Mouse (Mus musculus) forebrain, embryonic 13.5 days (tissue): ENCODE results near the gene Dync2li1. TPM values are rescaled to one million over a fixed set of nuclear protein-coding genes. Genes with fewer than 3 reads are reported as not detected.

Experiments used
- ATAC-seq: fragments of 200-750 bp; cut with Nextera tagmentation; 2 replicates; pipeline ENCODE4 v1.8.0; 2017
- H3K27ac ChIP-seq: fragments of 300-500 bp; sonication (generic); 2 replicates; pipeline ENCODE4 v1.5.1; 2015; ENCODE audit warnings: inconsistent platforms, mild to moderate bottlenecking, moderate library complexity
- H3K27me3 ChIP-seq: fragments of 300-500 bp; sonication (generic); 2 replicates; pipeline ENCODE4 v1.6.1; 2015; ENCODE audit warnings: mild to moderate bottlenecking, inconsistent platforms
- H3K36me3 ChIP-seq: fragments of 300-500 bp; sonication (generic); 2 replicates; pipeline ENCODE4 v1.6.1; 2015; ENCODE audit warnings: mild to moderate bottlenecking, inconsistent platforms; ENCODE audit not compliant: poor library complexity, severe bottlenecking
- H3K4me1 ChIP-seq: fragments of 300-500 bp; sonication (generic); 2 replicates; pipeline ENCODE4 v1.6.1; 2015; ENCODE audit warnings: inconsistent platforms
- H3K4me2 ChIP-seq: fragments of 300-500 bp; sonication (generic); 2 replicates; pipeline ENCODE4 v1.6.1; 2015; ENCODE audit warnings: inconsistent platforms, mild to moderate bottlenecking, moderate library complexity
- H3K4me3 ChIP-seq: fragments of 300-500 bp; sonication (generic); 2 replicates; pipeline ENCODE4 v1.5.1; 2015; ENCODE audit warnings: mild to moderate bottlenecking, inconsistent platforms
- H3K9ac ChIP-seq: fragments of 300-500 bp; sonication (generic); 2 replicates; pipeline ENCODE4 v1.6.1; 2015; ENCODE audit warnings: mild to moderate bottlenecking, inconsistent platforms
- H3K9me3 ChIP-seq: fragments of 300-500 bp; sonication (generic); replicated peaks from 2 replicates; pipeline ENCODE4 v1.6.1; 2016; ENCODE audit warnings: inconsistent platforms
- WGBS: fragments of 180-500 bp; shearing (Covaris S2); methylation state at CpG from one replicate; pipeline ENCODE4 v1.1.7; 2015; 5-methylcytosine and 5-hydroxymethylcytosine counted together
- polyA plus RNA-seq: library from polyadenylated mRNA; unstranded; fragments of >200 nt; fragmentation: Nextera tagmentation; extraction: Ambion mirVana; gene quantifications from 2 replicates; pipeline ENCODE4 v1.2.1, GENCODE M21; 2015

Dync2li1 gene
- polyA plus RNA-seq, 1 experiment from 2014 or later = 30.6 TPM

DNA sequence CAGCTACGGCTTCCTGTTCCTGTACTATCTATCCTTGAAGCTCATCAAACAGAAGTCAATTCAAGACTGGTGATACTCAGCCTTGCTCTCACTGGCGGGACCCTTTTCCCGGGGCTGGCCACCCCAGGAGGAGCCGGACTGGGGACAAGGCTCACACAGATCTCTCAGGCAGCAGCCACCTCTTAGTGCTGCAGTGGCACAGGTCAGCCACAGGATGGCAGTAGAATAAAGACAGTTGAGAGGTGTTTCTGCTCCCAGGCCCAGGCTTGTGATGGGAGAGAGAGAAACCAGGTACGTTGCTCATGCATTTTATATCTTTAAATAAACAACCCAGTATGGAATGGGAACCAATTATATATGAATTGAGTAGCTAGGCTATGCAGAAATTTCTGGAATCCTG lies 72.4 kb downstream of the Dync2li1 start:
- Histone ChIP-seq H3K27ac (no peak overlapping the region), H3K9me3 (no peaks in the 10 kb centered on the region), H3K9ac (no peak overlapping the region), H3K36me3 (no peaks in the 10 kb centered on the region), H3K4me2 (no peak overlapping the region), H3K4me1 (0 out of 2 replicates have a peak, but pooled peaks cover 6% of the 10 kb centered on the region), H3K4me3 (no peak overlapping the region), H3K27me3 (peaks cover 15% of the 10 kb centered on the region)
- ATAC-seq = peak; percentile 70
- 21% methylated on average over 5 of the region's 5 CpGs for WGBS

Other genes starting within 250 kb of the Dync2li1 start
- 6.4 and 6.9 TPM in 2 replicates for gene Thada, start 160.3 kb upstream of the Dync2li1 start, polyA plus RNA-seq
- 0.89 and 1.7 TPM in 2 replicates for gene Plekhh2, start 114.6 kb upstream of the Dync2li1 start, polyA plus RNA-seq
- 0.09 and 0.37 TPM in 2 replicates for gene Abcg8, start 49.8 kb downstream of the Dync2li1 start, polyA plus RNA-seq
- 4.1 and 4.3 TPM in 2 replicates for gene Abcg5, start 56.5 kb downstream of the Dync2li1 start, polyA plus RNA-seq
- 36.5 and 44.6 TPM in 2 replicates for gene Lrpprc, start 164.3 kb downstream of the Dync2li1 start, polyA plus RNA-seq